Mouse (Mus musculus): ENCODE results near the gene Flrt3.
A peak's percentile ranks its signal among the peaks of the same experiment; 100 is the strongest.

Flrt3 gene

GRCm38 (mm10) chr2:140670963-140671702 is at the start of gene Flrt3:
Gene Flrt3, minus strand, starts transcription at chr2:140671469.
- DNase-seq (ENCODE audit: low spot score in 2 of 2): peak; percentile 89 to 96

DNA sequence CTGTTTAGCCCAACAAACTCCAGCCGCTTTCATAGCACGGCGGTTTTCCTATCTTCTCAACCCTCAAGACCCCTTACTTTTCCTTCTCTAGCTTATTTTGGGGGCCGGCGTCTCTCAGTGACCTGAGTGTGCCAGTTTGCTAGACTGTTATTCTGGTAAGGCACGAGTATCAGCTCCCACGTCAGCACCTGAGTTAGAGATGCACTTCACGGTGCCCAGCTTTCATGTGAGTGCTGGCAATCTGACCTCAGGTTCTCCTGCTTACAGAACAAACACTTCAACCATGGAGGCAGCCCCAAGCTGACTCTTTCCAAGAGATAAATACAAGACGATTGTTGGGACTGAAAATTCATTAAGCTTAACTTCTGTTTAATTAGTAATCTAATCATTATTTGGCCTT is 46.1 kb upstream of the Flrt3 start:
- no peak for DNase-seq (ENCODE audit: low spot score in 2 of 2)

GRCm38 (mm10) chr2:140715822-140716221 is 44.6 kb upstream of the Flrt3 start:
- DNase-seq (ENCODE audit: low spot score in 2 of 2): no peak

DNA sequence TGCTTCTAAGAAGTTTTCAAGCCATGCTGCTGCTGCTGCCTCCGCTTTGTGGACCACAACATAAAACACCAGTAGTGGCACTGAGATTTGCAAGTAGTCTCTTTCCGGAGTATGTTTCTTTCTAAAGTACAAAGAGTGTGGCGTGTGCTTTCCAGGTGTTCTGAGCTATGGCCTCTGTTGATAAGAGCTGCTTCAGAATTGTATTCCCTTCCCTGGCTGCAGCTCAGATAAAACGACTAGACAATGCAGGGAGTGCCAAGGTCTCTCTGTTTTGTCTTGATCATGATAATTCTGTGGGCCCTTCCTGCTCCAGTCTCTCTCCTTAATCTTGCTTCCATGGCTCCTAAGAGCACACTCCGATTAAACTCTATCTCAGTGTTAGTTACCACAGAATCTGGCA is 36.3 kb upstream of the Flrt3 start:
- DNase-seq (ENCODE audit: low spot score in 2 of 2): no peak

DNA sequence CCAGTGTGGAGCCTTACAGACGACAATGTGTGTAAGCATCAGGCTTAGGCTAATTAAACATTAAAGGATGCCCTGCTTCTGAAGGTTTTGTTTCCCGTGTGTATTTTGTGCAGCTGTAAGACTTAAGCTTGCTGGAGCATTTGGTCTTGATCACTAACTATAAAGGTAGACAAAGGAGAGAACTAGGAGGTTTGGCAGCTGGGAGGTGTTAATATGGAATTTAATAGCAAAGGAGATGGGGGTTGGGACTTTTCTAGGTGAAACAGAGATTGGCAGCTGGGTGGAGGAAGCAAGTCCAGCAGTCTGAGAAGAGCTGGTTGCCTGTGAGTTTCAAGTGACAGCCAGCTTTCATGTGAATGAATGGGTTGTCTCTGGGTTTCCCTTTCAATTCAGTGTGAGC is 34.0 kb upstream of the Flrt3 start:
- no peak for DNase-seq (ENCODE audit: low spot score in 2 of 2)

DNA sequence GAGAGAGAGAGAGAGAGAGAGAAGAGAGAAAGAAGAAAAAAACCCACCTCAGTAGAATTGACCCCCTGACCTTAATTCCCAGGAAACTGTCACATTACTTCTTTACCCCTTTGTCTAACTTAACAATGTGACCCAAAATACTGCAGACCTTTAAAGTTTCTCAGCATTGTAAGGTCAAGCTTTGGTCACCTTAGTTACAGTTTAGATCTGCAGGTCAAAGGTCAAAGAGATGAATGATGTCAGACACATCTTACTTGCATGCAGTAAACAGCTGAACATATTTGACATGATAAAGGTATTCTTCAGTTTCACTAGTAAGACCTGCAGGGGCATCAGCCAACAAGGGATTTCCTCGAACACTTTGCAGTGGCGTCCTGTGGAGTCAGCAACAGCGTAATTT is 32.9 kb upstream of the Flrt3 start:
- DNase-seq (ENCODE audit: low spot score in 2 of 2): no peak

DNA sequence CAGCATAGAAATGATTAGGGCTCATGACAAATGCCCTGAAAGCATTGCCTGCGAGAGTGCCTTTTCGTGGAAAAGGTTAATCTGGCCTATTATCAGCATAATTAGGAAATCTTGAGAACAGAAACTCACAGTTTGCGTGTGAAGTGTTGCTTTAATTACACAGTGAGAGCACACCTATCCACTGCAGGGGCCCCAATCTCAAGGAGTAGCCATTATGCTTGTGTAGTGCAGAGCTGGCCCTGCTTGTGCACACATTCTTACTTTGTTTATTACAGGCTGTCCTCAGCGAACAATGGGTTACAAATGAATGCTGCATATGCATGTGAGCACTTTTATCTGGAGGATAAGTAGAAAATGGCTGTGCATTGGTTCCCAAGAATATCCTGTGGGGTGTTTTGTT is 32.1 kb upstream of the Flrt3 start:
- no peak for DNase-seq (ENCODE audit: low spot score in 2 of 2)

DNA sequence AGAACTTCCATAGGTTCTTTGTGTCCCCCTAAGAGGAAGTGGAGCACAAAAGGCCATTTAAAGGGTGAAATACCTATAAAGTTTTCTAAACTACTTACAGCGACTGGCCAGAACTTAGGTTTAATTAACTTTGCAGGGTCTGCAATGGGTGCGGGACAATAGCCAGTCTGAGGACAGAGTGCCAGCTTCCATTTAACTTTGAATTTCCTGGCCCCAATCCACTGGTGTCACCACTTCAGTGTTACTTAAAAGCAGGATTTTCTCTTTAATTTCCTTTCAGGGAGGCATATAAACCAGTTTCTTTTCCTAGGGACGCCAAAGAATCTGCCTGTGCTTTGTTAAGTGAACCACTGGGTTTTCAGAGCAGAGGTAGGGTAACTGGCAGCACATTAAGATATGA is 27.3 kb upstream of the Flrt3 start:
- DNase-seq (ENCODE audit: low spot score in 2 of 2): no peak

DNA sequence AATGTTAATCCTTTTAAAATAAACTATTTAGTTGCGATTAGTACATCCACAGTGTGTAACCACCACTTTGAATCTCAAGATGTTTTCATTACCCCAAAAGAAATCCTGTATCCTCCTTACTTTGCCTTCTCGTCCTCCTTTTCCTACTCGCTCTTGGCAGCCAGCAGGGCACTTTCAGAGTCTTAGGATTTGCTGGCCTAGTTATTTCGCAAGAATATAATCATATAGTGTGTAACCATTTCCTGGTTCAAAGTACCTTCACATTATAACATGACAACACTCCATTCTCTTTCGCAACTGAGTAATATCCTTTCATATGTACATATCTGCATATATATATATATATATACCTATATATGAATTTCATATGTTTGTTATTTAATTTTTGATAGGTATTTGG is 22.6 kb upstream of the Flrt3 start:
- no peak for DNase-seq (ENCODE audit: low spot score in 2 of 2)

GRCm38 (mm10) chr2:140692461-140692860 is 21.2 kb upstream of the Flrt3 start:
- DNase-seq (ENCODE audit: low spot score in 2 of 2): no peak

- no peak for DNase-seq (ENCODE audit: low spot score in 2 of 2)
These were observed 20.1 kb upstream of the Flrt3 start for GRCm38 (mm10) chr2:140691403-140691802.

GRCm38 (mm10) chr2:140690906-140691305 is 19.6 kb upstream of the Flrt3 start:
- DNase-seq (ENCODE audit: low spot score in 2 of 2): no peak

DNA sequence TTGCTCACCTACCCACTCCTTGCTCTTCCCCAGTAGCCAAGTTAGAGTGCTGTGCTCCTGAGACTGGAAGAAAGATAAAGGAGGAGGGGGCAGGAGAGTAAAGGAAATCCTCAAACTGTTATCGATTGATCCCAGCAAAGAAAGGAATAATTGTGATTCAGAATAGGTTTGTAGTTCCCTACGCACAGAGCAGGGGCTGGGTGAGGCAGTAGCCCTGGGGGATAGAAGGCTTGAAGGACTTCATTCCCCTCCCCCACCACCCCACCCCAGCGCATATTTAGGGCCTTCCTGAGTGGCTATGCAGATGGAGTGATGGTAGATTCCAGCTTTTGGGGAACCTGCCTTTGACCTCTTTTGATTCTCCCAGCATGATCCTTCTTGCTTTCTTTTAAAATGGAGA is 5.5 kb upstream of the Flrt3 start:
- no peak for DNase-seq (ENCODE audit: low spot score in 2 of 2)

DNA sequence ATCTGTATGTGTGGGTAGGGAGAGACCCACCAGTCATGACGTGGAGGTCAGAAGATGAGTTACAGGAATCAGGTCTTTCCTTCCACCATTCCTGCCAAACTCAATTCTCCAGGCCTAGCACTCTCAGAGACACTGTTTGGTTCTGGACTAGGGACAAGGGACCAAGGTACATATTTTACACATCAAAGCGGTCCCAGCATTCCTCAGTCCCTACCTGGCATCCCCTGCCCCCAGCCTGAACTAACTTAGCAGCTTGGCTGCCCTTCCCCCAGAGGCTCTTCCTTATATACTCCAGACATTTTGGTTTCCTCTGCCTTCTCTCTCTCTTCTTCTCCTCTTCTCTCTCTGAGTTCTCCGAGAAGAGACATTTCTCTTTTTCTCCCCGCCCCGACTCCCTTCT is 2.2 kb upstream of the Flrt3 start:
- DNase-seq (ENCODE audit: low spot score in 2 of 2): no peak

GRCm38 (mm10) chr2:140670457-140670856 is 812 bp downstream of the Flrt3 start:
- DNase-seq (ENCODE audit: low spot score in 2 of 2): peak; percentile 34 to 41

GRCm38 (mm10) chr2:140669786-140670185 is 1.5 kb downstream of the Flrt3 start:
- no peak for DNase-seq (ENCODE audit: low spot score in 2 of 2)

DNA sequence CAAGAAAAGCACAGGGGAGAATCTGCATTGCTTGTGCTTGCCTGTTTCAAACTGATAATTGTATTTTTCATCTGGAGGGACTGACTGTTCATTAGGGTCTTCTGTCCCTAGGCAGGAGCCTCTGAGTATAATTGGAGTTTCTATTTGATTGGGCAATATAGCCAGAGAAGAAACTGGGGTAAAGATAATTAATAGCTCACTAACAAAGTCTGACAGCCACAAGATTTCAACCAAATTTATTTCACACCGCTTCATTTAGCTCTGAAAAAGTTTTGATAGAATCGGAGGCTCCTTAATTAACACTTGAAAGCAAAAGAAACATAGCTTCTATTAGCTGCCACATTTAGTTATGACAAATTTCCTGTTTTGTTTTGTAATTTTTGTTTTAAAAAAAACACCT is 2.2 kb downstream of the Flrt3 start:
- no peak for DNase-seq (ENCODE audit: low spot score in 2 of 2)

DNA sequence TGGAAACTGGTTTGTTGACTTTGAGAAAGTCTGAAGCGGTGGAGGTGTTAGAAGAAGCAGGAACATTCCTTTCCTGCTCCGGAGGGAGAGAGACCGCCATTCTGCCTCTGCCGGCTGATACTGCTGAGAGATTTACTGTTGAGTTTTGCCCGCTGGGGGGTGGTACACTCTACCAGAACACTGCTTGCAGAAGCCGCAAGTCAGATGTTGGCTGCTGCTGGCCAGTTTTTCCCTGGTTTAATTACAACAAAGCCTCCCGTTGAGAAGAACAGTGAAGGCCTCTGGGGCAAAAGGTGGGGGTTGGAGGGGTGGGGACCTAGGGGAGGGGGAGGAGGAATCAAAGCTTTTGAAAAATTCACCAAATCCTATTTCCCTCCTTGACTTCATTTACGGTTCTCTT is 3.0 kb downstream of the Flrt3 start:
- peak; percentile 70 to 83 for DNase-seq (ENCODE audit: low spot score in 2 of 2)

DNA sequence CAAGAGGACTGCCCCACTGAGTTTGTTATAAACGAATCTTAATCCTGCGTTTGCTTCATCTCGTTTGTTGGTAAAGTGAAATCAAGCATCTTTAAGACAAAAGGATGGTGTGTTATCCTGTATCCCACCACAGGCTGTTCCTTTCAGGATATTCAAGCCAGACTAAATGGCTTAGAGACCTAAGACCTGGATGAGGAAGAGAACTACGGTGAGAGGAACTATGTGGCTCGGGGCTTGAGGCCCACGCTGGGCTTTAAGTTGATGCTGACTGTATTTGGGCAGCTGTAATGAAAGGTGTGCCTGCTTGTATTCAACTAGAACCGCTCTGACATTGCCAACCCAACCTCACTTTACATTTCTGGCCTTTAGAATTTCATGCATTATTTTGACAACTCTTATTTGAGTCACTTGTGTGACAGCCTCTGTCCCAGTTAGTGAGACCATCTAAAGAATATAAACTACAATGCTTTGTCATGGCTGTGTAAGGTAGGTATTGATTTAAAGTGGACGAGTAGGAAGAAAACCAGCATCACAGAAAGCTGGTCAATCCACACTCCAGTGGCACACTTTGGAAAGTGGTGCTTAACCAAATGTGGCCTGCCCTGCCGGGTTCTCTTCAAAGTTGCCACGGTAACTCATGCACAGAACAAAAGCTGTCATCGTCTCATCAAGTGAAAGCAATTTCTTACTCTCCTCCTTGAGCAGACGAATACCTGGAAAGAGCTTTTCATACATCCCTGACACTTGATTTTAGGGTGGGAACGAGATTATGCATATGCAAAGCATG is 3.8 kb downstream of the Flrt3 start:
- DNase-seq (ENCODE audit: low spot score in 2 of 2): no peak

GRCm38 (mm10) chr2:140666846-140667245 is 4.4 kb downstream of the Flrt3 start:
- DNase-seq (ENCODE audit: low spot score in 2 of 2): no peak

- no peak for DNase-seq (ENCODE audit: low spot score in 2 of 2)
These were observed 6.9 kb downstream of the Flrt3 start for GRCm38 (mm10) chr2:140664381-140664780.

DNA sequence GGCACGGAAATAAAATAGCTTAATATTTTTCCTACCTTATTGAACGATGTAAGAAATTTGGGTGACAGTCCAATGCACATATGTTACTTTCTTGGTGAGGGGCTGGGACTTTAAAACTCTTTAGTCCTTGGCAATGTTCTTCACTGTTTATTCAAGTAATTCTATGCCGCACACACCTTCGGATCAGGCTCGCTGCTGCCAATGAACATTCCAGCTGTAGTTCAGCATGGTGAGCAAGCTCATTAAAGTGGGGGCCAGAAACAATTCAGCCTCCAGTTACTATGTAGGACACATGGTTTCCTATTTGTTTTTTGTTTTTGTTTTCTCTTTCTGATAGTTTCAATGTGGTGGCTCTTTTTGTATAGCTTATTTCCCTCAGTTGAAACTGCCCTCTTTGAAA is 8.6 kb downstream of the Flrt3 start:
- no peak for DNase-seq (ENCODE audit: low spot score in 2 of 2)

DNA sequence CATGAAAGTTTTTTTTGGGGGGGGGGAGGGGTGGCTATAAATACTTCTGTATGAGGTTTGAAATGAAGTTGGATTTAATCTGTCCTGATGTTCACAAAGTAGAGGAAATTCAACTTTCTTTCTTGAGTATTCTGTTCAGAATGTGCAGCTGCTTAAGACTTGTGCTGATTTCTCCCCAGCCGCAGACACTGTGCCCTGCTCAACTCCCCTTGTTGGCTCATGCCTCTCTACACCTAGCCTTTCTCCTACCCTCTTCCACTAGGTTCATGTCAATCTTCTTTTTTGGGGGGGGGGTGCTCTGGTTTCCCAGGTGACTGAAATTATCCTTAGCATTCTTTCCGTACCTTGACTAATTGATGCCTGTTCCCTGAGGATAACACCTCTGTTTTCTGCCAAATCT is 17.3 kb downstream of the Flrt3 start:
- DNase-seq (ENCODE audit: low spot score in 2 of 2): no peak

Data from right cerebral cortex, postnatal 36 days (tissue).